ENCODE assay signal across 16 mouse cellular contexts in the genomic region with DNA sequence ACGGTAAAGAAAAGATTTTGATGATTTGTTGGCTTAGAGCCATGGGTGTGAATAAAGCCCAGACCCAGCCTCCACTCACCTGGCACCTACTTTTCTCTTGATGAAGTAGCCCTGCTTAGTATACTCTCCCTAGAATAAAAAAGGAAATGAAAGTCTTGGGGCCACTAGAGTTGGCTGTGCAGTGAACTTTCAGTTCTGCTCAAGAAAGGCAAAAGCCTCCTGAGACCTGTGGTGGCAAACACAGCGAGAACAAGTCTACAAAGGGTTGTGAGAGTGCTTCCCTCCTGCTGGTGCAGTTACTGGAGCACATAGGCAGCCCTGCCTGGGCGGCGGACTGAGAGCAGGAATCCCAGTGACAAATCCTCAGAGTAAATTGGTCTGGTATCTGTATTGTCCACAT. TPM values are rescaled to one million over a fixed set of nuclear protein-coding genes. Genes with fewer than 3 reads are reported as not detected.
DNase-seq lines count a peak whose midpoint lies in the region; ATAC-seq and TF ChIP-seq lines count a peak whose summit lies in the region.
"Had no signal": no experiment of that assay in that cellular context is flagged by ENCODE, and none has a peak within 500 bp of the region (broad histone marks: within the 10 kb centered on the region; RNA-seq: fewer than 3 reads in every experiment).

No protein-coding gene starts in this region.

- no peaks in the 10 kb centered on the region for H3K79me2 ChIP-seq in MEL (ENCODE audit: control insufficient read depth, insufficient read depth, low read length, poor library complexity)

- no peaks in the 10 kb centered on the region for H3K9me3 ChIP-seq in MEL (replicated peaks; ENCODE audit: insufficient read depth, low read length)
- H3K9me3 ChIP-seq: embryonic facial prominence, embryonic 12.5 days; liver, embryonic 13.5 days had no signal

- 0 out of 4 replicates have a peak, but pooled peaks cover 0 to 1% of the 10 kb centered on the region in 2 experiments for H3K4me1 ChIP-seq in MEL (ENCODE audit: control insufficient read depth in 1 of 2, insufficient read depth in 2 of 2, low read length in 2 of 2)
- H3K4me1 ChIP-seq: embryonic facial prominence, embryonic 12.5 days had no signal

- TF ChIP-seq POLR2A in MEL (IDR thresholded peaks at IDR 0.05; ENCODE audit: control insufficient read depth in 1 of 2, insufficient read depth in 1 of 2, low read depth in 1 of 2, low read length in 2 of 2, poor library complexity in 1 of 2) = no peak

- peak; percentile 93 for ATAC-seq in megakaryocyte, adult 5-6 weeks (ENCODE audit: poor library complexity, severe bottlenecking)

- TF ChIP-seq RAD21 in MEL (IDR thresholded peaks at IDR 0.05; ENCODE audit: low read depth, low read length) = no peak

- no peaks in the 10 kb centered on the region for H3K27me3 ChIP-seq in MEL (ENCODE audit: control insufficient read depth in 1 of 2, insufficient read depth in 2 of 2, low read length in 2 of 2)
- H3K27me3 ChIP-seq: embryonic facial prominence, embryonic 12.5 days had no signal

- H3K4me3 ChIP-seq in MEL (ENCODE audit: control insufficient read depth in 1 of 2, insufficient read depth in 1 of 2, low read depth in 2 of 2, low read length in 2 of 2) = no peak overlapping the region
- H3K4me3 ChIP-seq: embryonic facial prominence, embryonic 12.5 days; liver, embryonic 13.5 days had no signal

- TF ChIP-seq EP300 in MEL (IDR thresholded peaks at IDR 0.05; ENCODE audit: low read depth in 1 of 2, low read length in 2 of 2) = no peak

- H3K27ac ChIP-seq in MEL (ENCODE audit: control insufficient read depth, low read depth, low read length) = no peak overlapping the region
- H3K27ac ChIP-seq: embryonic facial prominence, embryonic 12.5 days; hindbrain, embryonic 14.5 days; liver, embryonic 13.5 days had no signal

- no peaks in the 10 kb centered on the region; a peak in 1 of 4 replicates for H3K36me3 ChIP-seq in MEL (ENCODE audit: control insufficient read depth in 1 of 2, insufficient read depth in 2 of 2, low read length in 2 of 2)
- H3K36me3 ChIP-seq: embryonic facial prominence, embryonic 12.5 days; liver, embryonic 13.5 days had no signal

- no peak for TF ChIP-seq CTCF in MEL (IDR thresholded peaks at IDR 0.05 in 2 of 3, conservative IDR thresholded peaks at IDR 0.05 in 1 of 3; ENCODE audit: control insufficient read depth in 1 of 3, insufficient read depth in 1 of 3, low read depth in 2 of 3, low read length in 3 of 3, poor library complexity in 1 of 3, severe bottlenecking in 1 of 3)

- peak; percentile 27 for DNase-seq in layer of hippocampus, adult 9-11 months
- DNase-seq in layer of hippocampus, adult 18-20 months (ENCODE audit: low spot score in 2 of 2) = no peak
- no peak for DNase-seq in MEL (ENCODE audit: low read depth, low spot score)
- peak; percentile 24 to 41 for DNase-seq in spleen, postnatal 14 days (ENCODE audit: low spot score in 2 of 2)
- DNase-seq in cerebellum, adult 9-10 months = no peak
- DNase-seq in gastrocnemius, postnatal 25 days = no peak
- DNase-seq: adrenal gland, postnatal 25 days; cerebellum, postnatal 14 days; kidney, postnatal 14 days; liver, embryonic 13.5 days; lung, postnatal 10 days; midbrain, embryonic 14.5 days; thymus, postnatal 36 days had no signal

- no peak overlapping the region for H3K9ac ChIP-seq in MEL (ENCODE audit: control insufficient read depth, low read depth, low read length, poor library complexity, severe bottlenecking)
- H3K9ac ChIP-seq: embryonic facial prominence, embryonic 12.5 days; hindbrain, embryonic 14.5 days; liver, embryonic 13.5 days had no signal

TF ChIP-seq in MEL, 35 proteins besides CTCF, POLR2A, EP300 and RAD21:
- no peak for TF ChIP-seq ZC3H11A (IDR thresholded peaks at IDR 0.05; ENCODE audit: low read depth, low read length)
- TF ChIP-seq RCOR1 (IDR thresholded peaks at IDR 0.05; ENCODE audit: low read depth, low read length) = peak; percentile 52; the same call in 1 of the 2 replicates
- TF ChIP-seq NELFE (IDR thresholded peaks at IDR 0.05; ENCODE audit: low read depth, low read length) = no peak
- TF ChIP-seq E2F4 (IDR thresholded peaks at IDR 0.05; ENCODE audit: borderline replicate concordance, low read depth, low read length) = no peak
- no peak for TF ChIP-seq ELF1 (IDR thresholded peaks at IDR 0.05; ENCODE audit: low read depth, low read length)
- no peak for TF ChIP-seq MYB (IDR thresholded peaks at IDR 0.05; ENCODE audit: low read depth, low read length)
- TF ChIP-seq MAZ (IDR thresholded peaks at IDR 0.05; ENCODE audit: low read depth, low read length) = no peak
- TF ChIP-seq TCF12 (IDR thresholded peaks at IDR 0.05; ENCODE audit: low read depth, low read length) = no peak
- no peak for TF ChIP-seq UBTF (IDR thresholded peaks at IDR 0.05; ENCODE audit: borderline replicate concordance, insufficient read depth, low read depth, low read length)

RNA-seq across cellular contexts. Expression of a gene that starts 27.1 kb away (rescaled TPM):
- 10 to 100 TPM; 11.5 to 17.4 TPM for total RNA-seq in layer of hippocampus, adult 18-20 months (2021)
- 43.8 and 53.4 TPM in 2 replicates for total RNA-seq in MEL (2012; rRNA removed)
- polyA plus RNA-seq in MEL (2012; ENCODE audit: insufficient read depth in 1 of 2, insufficient read length in 2 of 2, low read depth in 1 of 2, low replicate concordance in 2 of 2, missing spikeins in 1 of 2) = 10 to 100 TPM; 63.8 to 91.4 TPM
- 50.0 and 55.9 TPM in 2 replicates for total RNA-seq in megakaryocyte, adult 5-6 weeks (2015)
- total RNA-seq in megakaryocyte, adult 5-6 weeks (2017) = 40.3 and 41.6 TPM in 2 replicates
- 1 to 10 TPM; 6.0 to 9.3 TPM for total RNA-seq in gastrocnemius, postnatal 25 days (2021)

Comparison
In these comparisons a context has a peak if more than half of its experiments do, and no peak if none do; other contexts are left out.
1. DNase-seq: peak in layer of hippocampus, adult 9-11 months (single experiment) and spleen, postnatal 14 days (2 of 2); none in layer of hippocampus, adult 18-20 months (0 of 2), MEL (single experiment), cerebellum, adult 9-10 months (single experiment) and gastrocnemius, postnatal 25 days (single experiment).